Mouse (Mus musculus): ENCODE results near the gene Dync1li2. TPM values are rescaled to one million over a fixed set of nuclear protein-coding genes. Genes with fewer than 3 reads are reported as not detected.

Dync1li2 gene
- polyA plus RNA-seq, 1 experiment from 2014 or later = 59.0 TPM

- H3K9me3 ChIP-seq (ENCODE audit: low read length) = no peaks in the 10 kb centered on the region
- WGBS = 92% methylated on average over 8 of the region's 8 CpGs
- no peaks in the 10 kb centered on the region for H3K27me3 ChIP-seq (ENCODE audit: insufficient read depth, low read length)
- no peak overlapping the region for H3K27ac ChIP-seq (ENCODE audit: low read length)
- peaks cover 54% of the 10 kb centered on the region for H3K36me3 ChIP-seq (ENCODE audit: insufficient read depth, low read length)
- peaks cover 11% of the 10 kb centered on the region for H3K4me1 ChIP-seq (ENCODE audit: insufficient read depth, low read length)
- no peak overlapping the region for H3K4me2 ChIP-seq (replicated peaks; ENCODE audit: low read depth, low read length)
- H3K9ac ChIP-seq (replicated peaks; ENCODE audit: low read length) = no peak overlapping the region
- no peak overlapping the region for H3K4me3 ChIP-seq (ENCODE audit: low read length)
- no peak for ATAC-seq (ENCODE audit: low FRiP score, low TSS enrichment)
Measured at GRCm38 (mm10) chr8:104439461-104439860, 3.4 kb downstream of the Dync1li2 start.

- Histone ChIP-seq H3K4me2 (replicated peaks; ENCODE audit: low read depth, low read length) (no peak overlapping the region), H3K9me3 (ENCODE audit: low read length) (no peaks in the 10 kb centered on the region), H3K27me3 (ENCODE audit: insufficient read depth, low read length) (no peaks in the 10 kb centered on the region), H3K4me1 (ENCODE audit: insufficient read depth, low read length) (peaks cover 11% of the 10 kb centered on the region), H3K9ac (replicated peaks; ENCODE audit: low read length) (no peak overlapping the region), H3K4me3 (ENCODE audit: low read length) (no peak overlapping the region), H3K36me3 (ENCODE audit: insufficient read depth, low read length) (peaks cover 70% of the 10 kb centered on the region), H3K27ac (ENCODE audit: low read length) (no peak overlapping the region)
- 95% methylated on average over 13 of the region's 13 CpGs for WGBS
- ATAC-seq (ENCODE audit: low FRiP score, low TSS enrichment) = no peak
Measured at GRCm38 (mm10) chr8:104437494-104438135, 5.2 kb downstream of the Dync1li2 start.

- H3K27me3 ChIP-seq (ENCODE audit: insufficient read depth, low read length) = no peaks in the 10 kb centered on the region
- H3K4me1 ChIP-seq (ENCODE audit: insufficient read depth, low read length) = peaks cover 8% of the 10 kb centered on the region
- peaks cover 80% of the 10 kb centered on the region for H3K36me3 ChIP-seq (ENCODE audit: insufficient read depth, low read length)
- H3K4me3 ChIP-seq (ENCODE audit: low read length) = no peak overlapping the region
- H3K4me2 ChIP-seq (replicated peaks; ENCODE audit: low read depth, low read length) = no peak overlapping the region
- H3K27ac ChIP-seq (ENCODE audit: low read length) = peak overlapping the region; percentile 57; the same call in 1 of the 2 replicates
- H3K9ac ChIP-seq (replicated peaks; ENCODE audit: low read length) = no peak overlapping the region
- 93% methylated on average over 4 of the region's 4 CpGs for WGBS
- no peak for ATAC-seq (ENCODE audit: low FRiP score, low TSS enrichment)
- H3K9me3 ChIP-seq (ENCODE audit: low read length) = no peaks in the 10 kb centered on the region; the same call in 1 of the 2 replicates
Measured at GRCm38 (mm10) chr8:104436591-104436990, 6.3 kb downstream of the Dync1li2 start.

- Histone ChIP-seq H3K4me2 (replicated peaks; ENCODE audit: low read depth, low read length) (no peak overlapping the region), H3K4me3 (ENCODE audit: low read length) (no peak overlapping the region), H3K36me3 (ENCODE audit: insufficient read depth, low read length) (peaks cover 86% of the 10 kb centered on the region), H3K4me1 (ENCODE audit: insufficient read depth, low read length) (peaks cover 3% of the 10 kb centered on the region), H3K27me3 (ENCODE audit: insufficient read depth, low read length) (no peaks in the 10 kb centered on the region), H3K9me3 (ENCODE audit: low read length) (no peaks in the 10 kb centered on the region; the same call in 1 of the 2 replicates), H3K9ac (replicated peaks; ENCODE audit: low read length) (no peak overlapping the region), H3K27ac (ENCODE audit: low read length) (0 out of 2 replicates have a peak overlapping the region, but pooled peaks have one; percentile 23)
- 56% methylated on average over 12 of the region's 12 CpGs for WGBS
- peak; percentile 84 for ATAC-seq (ENCODE audit: low FRiP score, low TSS enrichment)
Measured at GRCm38 (mm10) chr8:104436038-104436437, 6.8 kb downstream of the Dync1li2 start.

GRCm38 (mm10) chr8:104434826-104435354 lies 8.0 kb downstream of the Dync1li2 start:
- H3K4me3 ChIP-seq (ENCODE audit: low read length) = no peak overlapping the region
- no peaks in the 10 kb centered on the region for H3K27me3 ChIP-seq (ENCODE audit: insufficient read depth, low read length)
- no peak overlapping the region for H3K4me2 ChIP-seq (replicated peaks; ENCODE audit: low read depth, low read length)
- 84% methylated on average over 18 of the region's 18 CpGs for WGBS
- ATAC-seq (ENCODE audit: low FRiP score, low TSS enrichment) = no peak
- no peak overlapping the region for H3K27ac ChIP-seq (ENCODE audit: low read length)
- H3K9me3 ChIP-seq (ENCODE audit: low read length) = no peaks in the 10 kb centered on the region; the same call in 1 of the 2 replicates
- H3K36me3 ChIP-seq (ENCODE audit: insufficient read depth, low read length) = peaks cover 90% of the 10 kb centered on the region
- H3K4me1 ChIP-seq (ENCODE audit: insufficient read depth, low read length) = no peaks in the 10 kb centered on the region
- H3K9ac ChIP-seq (replicated peaks; ENCODE audit: low read length) = no peak overlapping the region

GRCm38 (mm10) chr8:104434275-104434674 lies 8.6 kb downstream of the Dync1li2 start:
- no peak overlapping the region for H3K4me3 ChIP-seq (ENCODE audit: low read length)
- no peaks in the 10 kb centered on the region for H3K27me3 ChIP-seq (ENCODE audit: insufficient read depth, low read length)
- H3K36me3 ChIP-seq (ENCODE audit: insufficient read depth, low read length) = peaks cover 90% of the 10 kb centered on the region
- no peak for ATAC-seq (ENCODE audit: low FRiP score, low TSS enrichment)
- H3K4me2 ChIP-seq (replicated peaks; ENCODE audit: low read depth, low read length) = no peak overlapping the region
- H3K4me1 ChIP-seq (ENCODE audit: insufficient read depth, low read length) = no peaks in the 10 kb centered on the region
- 83% methylated on average over 4 of the region's 4 CpGs for WGBS
- H3K9ac ChIP-seq (replicated peaks; ENCODE audit: low read length) = no peak overlapping the region
- H3K9me3 ChIP-seq (ENCODE audit: low read length) = no peaks in the 10 kb centered on the region; the same call in 1 of the 2 replicates
- H3K27ac ChIP-seq (ENCODE audit: low read length) = no peak overlapping the region

- Histone ChIP-seq H3K9me3 (ENCODE audit: low read length) (no peaks in the 10 kb centered on the region; the same call in 1 of the 2 replicates), H3K27me3 (ENCODE audit: insufficient read depth, low read length) (no peaks in the 10 kb centered on the region), H3K9ac (replicated peaks; ENCODE audit: low read length) (no peak overlapping the region), H3K4me2 (replicated peaks; ENCODE audit: low read depth, low read length) (no peak overlapping the region), H3K4me3 (ENCODE audit: low read length) (no peak overlapping the region), H3K36me3 (ENCODE audit: insufficient read depth, low read length) (peaks cover 90% of the 10 kb centered on the region), H3K27ac (ENCODE audit: low read length) (no peak overlapping the region), H3K4me1 (ENCODE audit: insufficient read depth, low read length) (no peaks in the 10 kb centered on the region)
- WGBS = 90% methylated on average over 5 of the region's 5 CpGs
- ATAC-seq (ENCODE audit: low FRiP score, low TSS enrichment) = no peak
Measured at GRCm38 (mm10) chr8:104433191-104433842, 9.5 kb downstream of the Dync1li2 start.

- no peak for ATAC-seq (ENCODE audit: low FRiP score, low TSS enrichment)
- H3K36me3 ChIP-seq (ENCODE audit: insufficient read depth, low read length) = peaks cover 93% of the 10 kb centered on the region
- WGBS = 99% methylated on average over 6 of the region's 6 CpGs
Measured at GRCm38 (mm10) chr8:104432656-104433055, 10.2 kb downstream of the Dync1li2 start.

GRCm38 (mm10) chr8:104430230-104430629 lies 12.6 kb downstream of the Dync1li2 start:
- ATAC-seq (ENCODE audit: low FRiP score, low TSS enrichment) = no peak
- 91% methylated on average over 7 of the region's 7 CpGs for WGBS
- Histone ChIP-seq H3K4me1 (ENCODE audit: insufficient read depth, low read length) (no peaks in the 10 kb centered on the region), H3K27ac (ENCODE audit: low read length) (no peak overlapping the region), H3K4me2 (replicated peaks; ENCODE audit: low read depth, low read length) (no peak overlapping the region), H3K36me3 (ENCODE audit: insufficient read depth, low read length) (peaks cover 95% of the 10 kb centered on the region), H3K27me3 (ENCODE audit: insufficient read depth, low read length) (no peaks in the 10 kb centered on the region), H3K9ac (replicated peaks; ENCODE audit: low read length) (no peak overlapping the region), H3K4me3 (ENCODE audit: low read length) (no peak overlapping the region), H3K9me3 (ENCODE audit: low read length) (no peaks in the 10 kb centered on the region; the same call in 1 of the 2 replicates)

More at GRCm38 (mm10) chr8:104432656-104433055, 10.2 kb downstream of the Dync1li2 start:
- Histone ChIP-seq H3K4me2 (replicated peaks; ENCODE audit: low read depth, low read length) (no peak overlapping the region), H3K9ac (replicated peaks; ENCODE audit: low read length) (no peak overlapping the region), H3K4me3 (ENCODE audit: low read length) (no peak overlapping the region), H3K4me1 (ENCODE audit: insufficient read depth, low read length) (no peaks in the 10 kb centered on the region), H3K27me3 (ENCODE audit: insufficient read depth, low read length) (no peaks in the 10 kb centered on the region), H3K9me3 (ENCODE audit: low read length) (no peaks in the 10 kb centered on the region; the same call in 1 of the 2 replicates), H3K27ac (ENCODE audit: low read length) (no peak overlapping the region)

- Histone ChIP-seq H3K9ac (replicated peaks; ENCODE audit: low read length) (no peak overlapping the region), H3K36me3 (ENCODE audit: insufficient read depth, low read length) (peaks cover 93% of the 10 kb centered on the region), H3K9me3 (ENCODE audit: low read length) (no peaks in the 10 kb centered on the region; the same call in 1 of the 2 replicates), H3K4me1 (ENCODE audit: insufficient read depth, low read length) (no peaks in the 10 kb centered on the region), H3K27me3 (ENCODE audit: insufficient read depth, low read length) (no peaks in the 10 kb centered on the region), H3K4me2 (replicated peaks; ENCODE audit: low read depth, low read length) (no peak overlapping the region), H3K4me3 (ENCODE audit: low read length) (no peak overlapping the region), H3K27ac (ENCODE audit: low read length) (no peak overlapping the region)
- WGBS = 90% methylated on average over 13 of the region's 13 CpGs
- ATAC-seq (ENCODE audit: low FRiP score, low TSS enrichment) = no peak
Measured at GRCm38 (mm10) chr8:104427703-104428102, 15.1 kb downstream of the Dync1li2 start.

Measured in kidney, embryonic 16.5 days (tissue).